Mouse (Mus musculus): ENCODE measurements around the gene Tmem179. TPM values are rescaled to one million over a fixed set of nuclear protein-coding genes. Genes with fewer than 3 reads are reported as not detected.

The Tmem179 gene
- polyA plus RNA-seq, 1 experiment from 2014 or later: 2.1 TPM

DNA sequence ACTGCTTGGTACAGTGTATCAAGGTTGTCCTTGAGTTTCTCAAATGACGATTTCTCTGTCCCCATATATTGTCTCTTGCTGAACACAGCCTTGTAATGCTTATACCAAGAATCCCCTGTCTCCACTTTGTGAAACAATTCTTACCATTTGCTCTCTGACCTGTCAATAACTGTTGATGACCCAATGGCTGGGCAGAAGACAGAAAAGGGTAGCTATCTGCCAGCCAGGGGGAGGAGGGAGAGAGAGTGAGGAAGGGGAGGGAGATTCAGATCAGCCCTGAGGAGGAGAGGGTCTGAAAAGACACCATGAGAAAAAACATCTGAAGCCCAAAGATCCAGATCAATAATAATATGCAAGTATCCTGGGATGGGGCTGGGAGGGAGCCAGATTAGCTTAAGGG lies 65.2 kb downstream of the Tmem179 start:
- Histone ChIP-seq H3K4me2 (replicated peaks; ENCODE audit: low read depth, low read length) (no peak overlapping the region), H3K4me1 (ENCODE audit: control insufficient read depth, insufficient read depth, low read length) (peaks cover 4% of the 10 kb centered on the region; the same call in 1 of the 2 replicates)

DNA sequence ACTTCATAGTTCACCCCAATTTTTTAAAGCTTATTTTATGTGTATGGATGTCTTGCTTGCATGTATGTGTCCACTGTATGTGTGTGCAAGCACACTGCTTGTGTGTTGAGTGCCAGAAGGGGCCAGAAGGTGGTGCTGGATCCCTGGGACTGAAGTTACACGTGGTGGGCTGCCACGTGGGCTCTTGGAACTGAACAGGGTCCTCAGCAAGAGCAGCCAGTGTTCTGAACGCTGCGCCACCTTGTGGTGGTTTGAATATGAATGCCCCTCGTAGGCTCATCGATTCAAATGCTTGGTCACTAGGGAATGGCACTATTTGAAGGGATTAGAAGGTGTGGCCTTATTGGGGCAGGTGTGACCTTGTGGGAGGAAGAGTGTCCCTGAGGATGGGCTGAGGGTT lies 65.7 kb downstream of the Tmem179 start:
- Histone ChIP-seq H3K4me2 (replicated peaks; ENCODE audit: low read depth, low read length) (no peak overlapping the region), H3K4me1 (ENCODE audit: control insufficient read depth, insufficient read depth, low read length) (peaks cover 4% of the 10 kb centered on the region; the same call in 1 of the 2 replicates), H3K9me3 (ENCODE audit: control insufficient read depth, low read depth, low read length) (peaks cover 4% of the 10 kb centered on the region; the same call in 1 of the 2 replicates), H3K4me3 (ENCODE audit: low read depth, low read length) (no peak overlapping the region), H3K27me3 (ENCODE audit: control insufficient read depth, insufficient read depth, low read length) (no peaks in the 10 kb centered on the region), H3K27ac (ENCODE audit: low read length) (no peak overlapping the region), H3K9ac (replicated peaks; ENCODE audit: low read depth, low read length) (no peak overlapping the region), H3K36me3 (ENCODE audit: control insufficient read depth, insufficient read depth, low read length) (no peaks in the 10 kb centered on the region)
- 30% methylated on average over 6 of the region's 6 CpGs for WGBS
- no peak for ATAC-seq (ENCODE audit: insufficient number of reproducible peaks, insufficient read depth, low FRiP score, low read depth)

More for the DNA sequence above, 65.2 kb downstream of the Tmem179 start:
- Histone ChIP-seq H3K27ac (ENCODE audit: low read length) (no peak overlapping the region), H3K9ac (replicated peaks; ENCODE audit: low read depth, low read length) (no peak overlapping the region), H3K36me3 (ENCODE audit: control insufficient read depth, insufficient read depth, low read length) (no peaks in the 10 kb centered on the region), H3K27me3 (ENCODE audit: control insufficient read depth, insufficient read depth, low read length) (no peaks in the 10 kb centered on the region), H3K4me3 (ENCODE audit: low read depth, low read length) (no peak overlapping the region), H3K9me3 (ENCODE audit: control insufficient read depth, low read depth, low read length) (peaks cover 4% of the 10 kb centered on the region; the same call in 1 of the 2 replicates)
- WGBS: 77% methylated on average over 1 of the region's 1 CpGs
- no peak for ATAC-seq (ENCODE audit: insufficient number of reproducible peaks, insufficient read depth, low FRiP score, low read depth)

Other genes starting within 250 kb of the Tmem179 start
- 0.27 and 0.30 TPM in 2 replicates for gene A530016L24Rik, start 27.3 kb downstream of the Tmem179 start, polyA plus RNA-seq (2014; fragmentation: Nextera tagmentation; extraction: Ambion mirVana)
- 4.4 and 5.0 TPM in 2 replicates for gene Inf2, start 72.0 kb upstream of the Tmem179 start, polyA plus RNA-seq (2014; fragmentation: Nextera tagmentation; extraction: Ambion mirVana)
- 2.8 and 3.1 TPM in 2 replicates for gene Adssl1, start 103.3 kb upstream of the Tmem179 start, polyA plus RNA-seq (2014; fragmentation: Nextera tagmentation; extraction: Ambion mirVana)
- 250 and 274 TPM in 2 replicates for gene Siva1, start 127.9 kb upstream of the Tmem179 start, polyA plus RNA-seq (2014; fragmentation: Nextera tagmentation; extraction: Ambion mirVana)
- 55.6 and 64.6 TPM in 2 replicates for gene Akt1, start 158.1 kb upstream of the Tmem179 start, polyA plus RNA-seq (2014; fragmentation: Nextera tagmentation; extraction: Ambion mirVana)
- gene Zbtb42, start 162.1 kb upstream of the Tmem179 start, polyA plus RNA-seq (2014; fragmentation: Nextera tagmentation; extraction: Ambion mirVana): 10.9 and 14.2 TPM in 2 replicates
- gene Cep170b, start 203.7 kb upstream of the Tmem179 start, polyA plus RNA-seq (2014; fragmentation: Nextera tagmentation; extraction: Ambion mirVana): 15.8 and 16.2 TPM in 2 replicates
- gene Pld4, start 243.9 kb upstream of the Tmem179 start, polyA plus RNA-seq (2014; fragmentation: Nextera tagmentation; extraction: Ambion mirVana): 12.9 and 13.3 TPM in 2 replicates

Measured in stomach, embryonic 14.5 days (tissue).